Mouse (Mus musculus): ENCODE data around the gene Akr1b10. TPM values are rescaled to one million over a fixed set of nuclear protein-coding genes. Genes with fewer than 3 reads are reported as not detected.
"Not testable (repeated sequence)": the region's sequence is repeated elsewhere in the genome, so short reads cannot be mapped to it uniquely, and the experiment has no call there.

Gene Akr1b10
- total RNA-seq, 2 experiments from 2014 or later, result 142 to 220 TPM

GRCm38 (mm10) chr6:34371700-34372351, 12.2 kb upstream of the Akr1b10 start:
- DNase-seq, result peak; percentile 81 to 82

GRCm38 (mm10) chr6:34373841-34374240, 10.2 kb upstream of the Akr1b10 start:
- DNase-seq, result no peak

GRCm38 (mm10) chr6:34375888-34376287, 8.1 kb upstream of the Akr1b10 start:
- not testable (repeated sequence) for DNase-seq

GRCm38 (mm10) chr6:34383401-34383800, 617 bp upstream of the Akr1b10 start:
- DNase-seq, result peak in 1 of 2 experiments; percentile 15

GRCm38 (mm10) chr6:34384701-34385370, 818 bp downstream of the Akr1b10 start:
- peak; percentile 89 to 91 for DNase-seq

- DNase-seq, result no peak
Measured at GRCm38 (mm10) chr6:34388420-34389156, 4.6 kb downstream of the Akr1b10 start.

- DNase-seq, result peak; percentile 70 to 72
Measured at GRCm38 (mm10) chr6:34395897-34396296, 11.9 kb downstream of the Akr1b10 start.

- peak; percentile 21 to 49 for DNase-seq
Measured at GRCm38 (mm10) chr6:34398431-34398830, 14.4 kb downstream of the Akr1b10 start.

GRCm38 (mm10) chr6:34399606-34400220, 15.7 kb downstream of the Akr1b10 start:
- no peak for DNase-seq

GRCm38 (mm10) chr6:34400696-34401095, 16.7 kb downstream of the Akr1b10 start:
- peak; percentile 58 to 66 for DNase-seq

- DNase-seq, result no peak
Measured at GRCm38 (mm10) chr6:34406746-34407145, 22.7 kb downstream of the Akr1b10 start.

GRCm38 (mm10) chr6:34407403-34407802, 23.4 kb downstream of the Akr1b10 start:
- peak; percentile 59 to 68 for DNase-seq

GRCm38 (mm10) chr6:34412023-34412422, 28.0 kb downstream of the Akr1b10 start, which contains the start of gene Akr1b7:
Akr1b7 (plus strand) TSS chr6:34412334.
- DNase-seq, result peak; percentile 82 to 83

- DNase-seq, result no peak
Measured at GRCm38 (mm10) chr6:34412688-34413087, 28.7 kb downstream of the Akr1b10 start.

- DNase-seq, result not testable (repeated sequence)
Measured at GRCm38 (mm10) chr6:34413386-34413785, 29.4 kb downstream of the Akr1b10 start.

GRCm38 (mm10) chr6:34416521-34416920, 32.5 kb downstream of the Akr1b10 start:
- DNase-seq, result peak; percentile 72 to 80

GRCm38 (mm10) chr6:34419071-34419470, 35.1 kb downstream of the Akr1b10 start:
- DNase-seq, result no peak

- DNase-seq, result no peak
Measured at GRCm38 (mm10) chr6:34439006-34439405, 55.0 kb downstream of the Akr1b10 start.

- DNase-seq, result peak; percentile 39 to 54
Measured at GRCm38 (mm10) chr6:34441556-34442257, 57.7 kb downstream of the Akr1b10 start.

- DNase-seq, result peak in 1 of 2 experiments; percentile 27
Measured at GRCm38 (mm10) chr6:34443791-34444190, 59.8 kb downstream of the Akr1b10 start.

All from adrenal gland, postnatal 36 days (tissue).